Mouse (Mus musculus) cerebellum, adult 9-10 months (tissue): Measurements from ENCODE around the gene Npff.

Source experiments
- DNase-seq: peaks from one replicate; pipeline ENCODE4 v3.0.0; 2022

Gene Npff

DNA sequence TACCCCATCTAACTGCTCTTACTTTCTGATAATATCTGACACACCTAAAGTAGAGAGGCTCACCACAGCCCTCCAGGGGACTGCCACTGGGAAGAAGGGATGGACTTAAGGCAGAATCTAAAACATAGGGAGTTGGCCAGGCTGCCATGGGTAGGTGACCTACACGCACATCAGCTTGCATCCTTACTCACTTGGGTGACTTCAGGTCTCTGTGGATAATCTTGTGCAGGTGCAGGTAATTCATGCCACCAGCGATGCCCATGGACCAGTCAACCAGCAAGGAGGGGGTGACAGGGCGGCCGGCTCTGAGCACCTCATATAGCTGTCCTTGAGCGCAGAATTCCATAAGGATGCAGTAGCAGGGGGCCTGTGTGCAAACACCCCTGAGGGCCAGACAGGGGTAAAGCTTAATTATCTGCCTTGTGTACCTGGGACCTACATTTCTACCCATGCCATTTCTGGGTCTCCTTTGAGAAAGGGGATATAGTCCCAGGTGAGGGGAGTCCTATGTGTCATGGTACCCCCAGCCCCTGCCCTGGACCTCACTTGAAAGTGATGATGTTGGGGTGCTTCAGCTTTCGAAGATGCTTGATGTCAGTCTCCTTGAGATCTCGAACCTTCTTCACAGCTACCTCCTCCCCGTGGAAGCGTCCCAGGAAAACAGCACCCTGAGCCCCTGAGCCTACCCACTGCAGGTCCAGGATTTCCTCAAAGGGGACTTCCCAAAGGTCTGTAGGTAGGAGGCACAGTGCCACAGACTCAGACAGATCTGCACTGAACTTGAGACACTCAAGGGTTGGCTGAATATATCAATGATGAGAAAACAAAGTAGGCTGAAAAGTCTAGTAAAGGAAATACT, 20.6 kb downstream of the Npff start:
- peak; percentile 20 for DNase-seq

GRCm38 (mm10) chr15:102503447-102503846, 21.3 kb downstream of the Npff start, which contains the start of gene Gm10337:
Gene Gm10337 (plus strand): TSS chr15:102503722.
- no peak for DNase-seq

DNA sequence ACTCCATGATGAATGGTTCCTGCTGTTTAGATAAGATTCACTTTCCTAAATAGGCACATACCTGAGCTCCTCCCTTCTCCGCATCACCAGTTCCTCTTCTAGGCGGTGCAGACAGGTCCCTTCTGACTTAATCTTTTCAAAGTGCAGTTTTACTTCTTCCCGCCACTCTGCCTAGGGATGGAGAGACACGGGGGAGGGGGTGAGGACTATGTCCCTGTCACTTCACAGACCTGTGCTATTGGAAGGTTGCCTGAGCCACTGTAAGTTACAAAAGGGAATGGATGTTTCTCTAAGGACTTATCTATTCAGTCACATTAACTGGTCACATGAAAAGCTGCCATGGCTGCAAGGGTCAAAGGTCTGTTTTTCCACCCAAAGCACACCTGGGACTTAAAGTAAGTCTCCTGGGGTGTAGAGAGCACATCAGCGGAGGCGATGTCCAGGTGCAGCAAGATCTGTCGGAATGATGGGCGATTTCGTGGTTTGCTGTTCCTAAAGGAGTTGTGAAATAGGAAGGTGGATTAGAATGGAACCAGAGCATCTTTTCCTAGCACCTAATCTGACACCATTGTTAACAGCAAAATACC, 22.4 kb downstream of the Npff start:
- peak; percentile 24 for DNase-seq

- no peak for DNase-seq
Measured at GRCm38 (mm10) chr15:102501084-102501814, 23.5 kb downstream of the Npff start.

GRCm38 (mm10) chr15:102500479-102500878, 24.3 kb downstream of the Npff start:
- DNase-seq, result no peak

DNA sequence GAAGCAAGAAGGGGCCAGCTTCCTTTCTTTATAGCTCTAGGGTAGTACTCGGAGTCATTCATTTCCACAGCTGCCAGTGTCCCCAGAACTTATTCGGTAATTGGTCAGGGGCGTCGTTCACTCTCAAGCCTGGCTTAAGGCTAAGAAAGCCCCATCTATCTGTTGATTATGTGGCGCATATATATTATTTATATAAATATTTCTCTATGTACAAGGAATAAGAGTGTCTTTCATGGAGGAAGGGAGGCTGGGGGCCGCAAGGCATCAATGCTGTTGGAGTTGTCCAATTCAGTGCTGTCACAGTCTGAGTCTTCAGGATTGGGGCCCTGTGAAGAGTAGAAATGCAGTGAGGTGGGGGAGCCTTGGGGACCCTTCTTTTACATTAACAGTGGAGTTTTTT, 24.9 kb downstream of the Npff start:
- DNase-seq, result peak; percentile 14

- DNase-seq, result peak; percentile 26
Measured at GRCm38 (mm10) chr15:102499370-102499769, 25.4 kb downstream of the Npff start.

DNA sequence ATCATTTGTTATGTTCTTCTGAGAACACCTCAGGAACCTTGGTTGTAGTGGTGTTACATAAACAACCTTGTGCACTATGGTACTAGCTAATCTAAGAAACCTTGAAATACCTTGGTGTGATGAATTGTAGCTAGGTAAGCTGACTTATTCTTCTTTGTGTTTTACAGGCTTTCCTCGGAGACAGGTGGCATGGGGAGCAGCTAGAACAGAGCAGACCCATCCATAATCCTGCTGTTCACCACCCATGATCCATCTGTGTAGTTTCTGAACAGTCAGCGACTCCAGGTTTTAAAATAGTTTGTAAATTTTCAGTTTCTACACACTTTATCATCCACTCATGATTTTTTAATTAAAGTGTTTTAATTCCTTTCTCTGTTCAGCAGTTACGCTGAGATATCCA, 26.4 kb downstream of the Npff start:
- no peak for DNase-seq

DNA sequence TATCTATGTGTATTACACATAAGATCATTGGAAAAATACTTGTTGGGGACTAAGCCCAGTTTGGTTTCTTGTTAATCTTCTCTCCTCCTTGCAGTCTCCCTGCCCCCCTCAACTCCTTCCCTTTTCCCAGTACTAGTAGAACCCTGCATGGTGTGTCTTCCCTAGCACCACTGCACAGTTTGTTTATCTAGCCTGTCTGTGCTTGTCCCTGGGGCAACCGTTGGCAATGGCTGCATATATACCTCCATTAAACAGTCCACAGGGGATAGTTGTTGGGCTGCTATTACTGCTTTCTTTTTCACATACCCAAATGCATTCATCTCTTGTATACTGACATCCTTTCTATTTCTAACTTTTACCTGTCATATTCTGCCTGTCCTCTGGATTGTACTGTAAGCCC, 37.1 kb downstream of the Npff start:
- DNase-seq, result no peak

DNA sequence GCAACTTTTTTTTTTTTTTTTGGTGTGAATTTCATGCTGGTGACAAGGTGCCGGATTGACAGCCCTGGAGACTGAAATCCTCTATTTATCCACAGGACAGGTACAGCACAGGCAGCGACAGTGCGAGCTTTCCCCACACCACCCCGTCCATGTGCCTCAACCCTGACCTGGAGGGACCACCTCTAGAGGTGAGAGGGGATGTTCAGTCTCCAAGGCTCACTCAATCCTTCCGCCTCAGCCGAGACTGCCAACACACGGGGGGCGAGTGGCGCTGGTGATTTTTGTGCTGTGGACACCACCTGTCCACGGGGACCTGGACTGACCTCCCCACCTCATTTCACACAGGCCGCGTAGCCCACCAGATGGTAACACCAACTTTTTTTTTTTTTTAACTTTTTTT, 38.9 kb downstream of the Npff start:
- DNase-seq, result no peak

DNA sequence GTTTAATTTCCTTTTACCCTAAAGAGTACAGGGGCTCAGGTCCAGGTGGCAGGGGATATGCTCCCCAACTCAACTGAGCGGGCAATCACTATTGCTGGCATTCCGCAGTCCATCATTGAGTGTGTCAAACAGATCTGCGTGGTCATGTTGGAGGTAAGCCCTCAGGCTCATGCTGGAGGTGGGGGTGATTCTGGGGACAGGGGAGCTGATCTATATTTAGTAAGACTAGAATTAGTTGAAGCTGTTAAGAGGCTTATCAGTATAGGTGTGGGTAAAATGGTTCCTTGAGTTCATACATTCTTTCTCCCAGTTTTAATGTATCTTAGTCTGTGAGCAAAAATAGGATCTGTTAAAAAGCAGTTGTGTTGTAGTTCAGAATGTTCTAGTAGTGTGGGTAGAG, 41.6 kb downstream of the Npff start:
- no peak for DNase-seq

GRCm38 (mm10) chr15:102474520-102474919, 50.2 kb downstream of the Npff start:
- no peak for DNase-seq
